ENCODE assay signal across 24 mouse cellular contexts in genomic region chr2:160345644-160346043, GRCm38 (mm10). TPM values are rescaled to one million over a fixed set of nuclear protein-coding genes. Genes with fewer than 3 reads are reported as not detected.
"Had no signal": no experiment of that assay in that cellular context is flagged by ENCODE, and none has a peak within 500 bp of the region (broad histone marks: within the 10 kb centered on the region; RNA-seq: fewer than 3 reads in every experiment).

No protein-coding gene starts in this region.

- H3K36me3 ChIP-seq: heart, embryonic 10.5 days; heart, embryonic 12.5 days; hindbrain, embryonic 10.5 days; hindbrain, embryonic 12.5 days; intestine, embryonic 15.5 days; limb, embryonic 10.5 days; limb, embryonic 12.5 days had no signal

- H3K9ac ChIP-seq: forebrain, postnatal 0 days; heart, embryonic 12.5 days; hindbrain, embryonic 12.5 days; hindbrain, embryonic 14.5 days; intestine, embryonic 15.5 days; limb, embryonic 12.5 days had no signal

- H3K9me3 ChIP-seq: heart, embryonic 10.5 days; heart, embryonic 12.5 days; hindbrain, embryonic 10.5 days; hindbrain, embryonic 12.5 days; intestine, embryonic 15.5 days; limb, embryonic 10.5 days; limb, embryonic 12.5 days had no signal

- H3K4me3 ChIP-seq: gastrocnemius, adult 2 months; heart, embryonic 10.5 days; heart, embryonic 12.5 days; hindbrain, embryonic 10.5 days; hindbrain, embryonic 12.5 days; intestine, embryonic 15.5 days; layer of hippocampus, adult 2 months; left cerebral cortex, adult 2 months; limb, embryonic 10.5 days; limb, embryonic 12.5 days had no signal

- H3K4me2 ChIP-seq: heart, embryonic 12.5 days; hindbrain, embryonic 12.5 days; hindbrain, embryonic 14.5 days; intestine, embryonic 15.5 days; limb, embryonic 12.5 days had no signal

- H3K27ac ChIP-seq: gastrocnemius, adult 2 months; heart, embryonic 10.5 days; hindbrain, embryonic 10.5 days; hindbrain, embryonic 12.5 days; hindbrain, embryonic 14.5 days; intestine, embryonic 15.5 days; layer of hippocampus, adult 2 months; left cerebral cortex, adult 2 months; limb, embryonic 10.5 days; limb, embryonic 12.5 days had no signal

- H3K27me3 ChIP-seq: heart, embryonic 12.5 days; intestine, embryonic 15.5 days had no signal

- DNase-seq: forebrain, postnatal 0 days; gastrocnemius, adult 2 months; gastrocnemius, postnatal 10 days; gastrocnemius, postnatal 25 days; heart, adult 18-20 months; heart, postnatal 10 days; heart, postnatal 4 days; kidney, adult 8-10 months; kidney, postnatal 10 days; kidney, postnatal 4 days; liver had no signal

- ATAC-seq: forebrain, postnatal 0 days; hindbrain, embryonic 16.5 days; inflammation-experienced regulatory T-cells, adult 6 months; intestine, embryonic 15.5 days; intestine, postnatal 0 days had no signal

RNA-seq across cellular contexts. Expression of gene Gm826, which starts 11.7 kb away (rescaled TPM):
- polyA plus RNA-seq: hindbrain, embryonic 12.5 days; hindbrain, embryonic 16.5 days; inflammation-experienced regulatory T-cells, adult 6 months; limb, embryonic 12.5 days had no signal

RNA-seq across cellular contexts. Expression of gene Mafb, which starts 21.2 kb away (rescaled TPM):
- polyA plus RNA-seq: inflammation-experienced regulatory T-cells, adult 6 months had no signal
